Mouse (Mus musculus) neural tube, embryonic 13.5 days (tissue): ENCODE data around the gene Lpin1. TPM values are rescaled to one million over a fixed set of nuclear protein-coding genes. Genes with fewer than 3 reads are reported as not detected.
A peak's percentile ranks its signal among the peaks of the same experiment; 100 is the strongest.

Source experiments
- ATAC-seq: fragments of 200-750 bp; cut with Nextera tagmentation; 2 replicates; pipeline ENCODE4 v1.8.0; 2017; ENCODE audit warnings: low read depth, mild to moderate bottlenecking, moderate TSS enrichment, moderate library complexity
- H3K27ac ChIP-seq: fragments of 300-500 bp; sonication (generic); replicated peaks from 2 replicates; pipeline ENCODE4 v1.5.1; 2015; ENCODE audit warnings: moderate library complexity, mild to moderate bottlenecking, inconsistent platforms
- H3K27me3 ChIP-seq: fragments of 300-500 bp; sonication (generic); 2 replicates; pipeline ENCODE4 v1.6.1; 2015; ENCODE audit warnings: mild to moderate bottlenecking, inconsistent platforms
- H3K36me3 ChIP-seq: fragments of 300-500 bp; sonication (generic); 2 replicates; pipeline ENCODE4 v1.6.1; 2015; ENCODE audit warnings: mild to moderate bottlenecking, inconsistent platforms
- H3K4me1 ChIP-seq: fragments of 300-500 bp; sonication (generic); replicated peaks from 2 replicates; pipeline ENCODE4 v1.6.1; 2015; ENCODE audit warnings: inconsistent platforms
- H3K4me2 ChIP-seq: fragments of 300-500 bp; sonication (generic); 2 replicates; pipeline ENCODE4 v1.6.1; 2015; ENCODE audit warnings: inconsistent platforms, mild to moderate bottlenecking, moderate library complexity
- H3K4me3 ChIP-seq: fragments of 300-500 bp; sonication (generic); 2 replicates; pipeline ENCODE4 v1.5.1; 2015; ENCODE audit warnings: mild to moderate bottlenecking, inconsistent platforms
- H3K9ac ChIP-seq: fragments of 300-500 bp; sonication (generic); 2 replicates; pipeline ENCODE4 v1.6.1; 2015; ENCODE audit warnings: moderate library complexity, mild to moderate bottlenecking, inconsistent platforms
- H3K9me3 ChIP-seq: fragments of 300-500 bp; sonication (generic); 2 replicates; pipeline ENCODE4 v1.6.1; 2016; ENCODE audit warnings: inconsistent platforms
- WGBS: fragments of 180-500 bp; shearing (Covaris S2); methylation state at CpG from one replicate; pipeline ENCODE4 v1.1.7; 2015; 5-methylcytosine and 5-hydroxymethylcytosine counted together
- polyA plus RNA-seq: library from polyadenylated mRNA; unstranded; fragments of >200 nt; fragmentation: Nextera tagmentation; extraction: Ambion mirVana; gene quantifications from 2 replicates; pipeline ENCODE4 v1.2.1, GENCODE M21; 2015

The Lpin1 gene
- polyA plus RNA-seq, 1 experiment from 2014 or later: 16.1 TPM

- no peaks in the 10 kb centered on the region for H3K27me3 ChIP-seq
- H3K4me2 ChIP-seq: no peak overlapping the region
- H3K4me3 ChIP-seq: no peak overlapping the region
- H3K36me3 ChIP-seq: peaks cover 17% of the 10 kb centered on the region
- peaks cover 13% of the 10 kb centered on the region for H3K4me1 ChIP-seq
- no peaks in the 10 kb centered on the region for H3K9me3 ChIP-seq
- H3K9ac ChIP-seq: 0 out of 2 replicates have a peak overlapping the region, but pooled peaks have one; percentile 41
- peak overlapping the region; percentile 33; the same call in 1 of the 2 replicates for H3K27ac ChIP-seq
- peak; percentile 40 for ATAC-seq
- WGBS: 72% methylated on average over 15 of the region's 15 CpGs
Measured at GRCm38 (mm10) chr12:16531956-16532859, 78.6 kb downstream of the Lpin1 start.

- Histone ChIP-seq H3K4me2 (no peak overlapping the region), H3K4me3 (no peak overlapping the region), H3K27ac (no peak overlapping the region), H3K4me1 (peaks cover 12% of the 10 kb centered on the region), H3K9me3 (0 out of 2 replicates have a peak, but pooled peaks cover 6% of the 10 kb centered on the region), H3K36me3 (no peaks in the 10 kb centered on the region), H3K27me3 (no peaks in the 10 kb centered on the region), H3K9ac (no peak overlapping the region)
- WGBS: 92% methylated on average over 7 of the region's 7 CpGs
- ATAC-seq: no peak
Measured at GRCm38 (mm10) chr12:16528650-16529049, 82.1 kb downstream of the Lpin1 start.

GRCm38 (mm10) chr12:16527941-16528340 lies 82.8 kb downstream of the Lpin1 start:
- Histone ChIP-seq H3K9me3 (0 out of 2 replicates have a peak, but pooled peaks cover 6% of the 10 kb centered on the region), H3K4me3 (no peak overlapping the region), H3K4me2 (no peak overlapping the region), H3K4me1 (peaks cover 5% of the 10 kb centered on the region), H3K27me3 (no peaks in the 10 kb centered on the region), H3K27ac (no peak overlapping the region), H3K36me3 (no peaks in the 10 kb centered on the region), H3K9ac (no peak overlapping the region)
- WGBS: 85% methylated on average over 3 of the region's 3 CpGs
- ATAC-seq: no peak

GRCm38 (mm10) chr12:16526862-16527261 lies 83.9 kb downstream of the Lpin1 start:
- 0 out of 2 replicates have a peak, but pooled peaks cover 6% of the 10 kb centered on the region for H3K9me3 ChIP-seq
- H3K4me3 ChIP-seq: no peak overlapping the region
- H3K9ac ChIP-seq: no peak overlapping the region
- 86% methylated on average over 5 of the region's 5 CpGs for WGBS
- H3K27ac ChIP-seq: no peak overlapping the region
- H3K4me1 ChIP-seq: no peaks in the 10 kb centered on the region
- H3K36me3 ChIP-seq: no peaks in the 10 kb centered on the region
- H3K4me2 ChIP-seq: no peak overlapping the region
- no peaks in the 10 kb centered on the region for H3K27me3 ChIP-seq
- ATAC-seq: no peak

GRCm38 (mm10) chr12:16526134-16526533 lies 84.6 kb downstream of the Lpin1 start:
- Histone ChIP-seq H3K4me3 (no peak overlapping the region), H3K4me1 (no peaks in the 10 kb centered on the region), H3K27ac (no peak overlapping the region), H3K27me3 (no peaks in the 10 kb centered on the region), H3K9ac (no peak overlapping the region), H3K4me2 (no peak overlapping the region), H3K36me3 (no peaks in the 10 kb centered on the region), H3K9me3 (0 out of 2 replicates have a peak, but pooled peaks cover 6% of the 10 kb centered on the region)
- 85% methylated on average over 2 of the region's 2 CpGs for WGBS
- ATAC-seq: no peak

GRCm38 (mm10) chr12:16515183-16515582 lies 95.6 kb downstream of the Lpin1 start:
- Histone ChIP-seq H3K9ac (no peak overlapping the region), H3K9me3 (no peaks in the 10 kb centered on the region), H3K4me2 (no peak overlapping the region), H3K4me3 (no peak overlapping the region), H3K36me3 (no peaks in the 10 kb centered on the region), H3K27me3 (no peaks in the 10 kb centered on the region), H3K27ac (no peak overlapping the region), H3K4me1 (no peaks in the 10 kb centered on the region)
- peak; percentile 40; the same call in 1 of the 2 replicates for ATAC-seq
- 74% methylated on average over 9 of the region's 9 CpGs for WGBS

- Histone ChIP-seq H3K27me3 (no peaks in the 10 kb centered on the region), H3K4me2 (no peak overlapping the region), H3K9me3 (no peaks in the 10 kb centered on the region), H3K4me3 (no peak overlapping the region), H3K9ac (no peak overlapping the region), H3K36me3 (no peaks in the 10 kb centered on the region), H3K4me1 (peaks cover 14% of the 10 kb centered on the region), H3K27ac (no peak overlapping the region)
- WGBS: 88% methylated on average over 1 of the region's 1 CpGs
- no peak for ATAC-seq
Measured at GRCm38 (mm10) chr12:16512991-16513390, 97.8 kb downstream of the Lpin1 start.

- no peak overlapping the region for H3K9ac ChIP-seq
- no peak overlapping the region for H3K27ac ChIP-seq
- no peaks in the 10 kb centered on the region for H3K27me3 ChIP-seq
- 6% methylated on average over 13 of the region's 13 CpGs for WGBS
- H3K4me1 ChIP-seq: peaks cover 21% of the 10 kb centered on the region
- H3K9me3 ChIP-seq: no peaks in the 10 kb centered on the region
- H3K4me3 ChIP-seq: peak overlapping the region; percentile 9
- peak; percentile 74; the same call in 1 of the 2 replicates for ATAC-seq
- no peaks in the 10 kb centered on the region for H3K36me3 ChIP-seq
- peak overlapping the region; percentile 40 for H3K4me2 ChIP-seq
Measured at GRCm38 (mm10) chr12:16509122-16509752, 101.5 kb downstream of the Lpin1 start.

- Histone ChIP-seq H3K27ac (no peak overlapping the region), H3K36me3 (no peaks in the 10 kb centered on the region), H3K4me1 (peaks cover 21% of the 10 kb centered on the region), H3K4me2 (no peak overlapping the region), H3K27me3 (no peaks in the 10 kb centered on the region), H3K4me3 (no peak overlapping the region), H3K9me3 (no peaks in the 10 kb centered on the region), H3K9ac (no peak overlapping the region)
- WGBS: 59% methylated on average over 17 of the region's 17 CpGs
- no peak for ATAC-seq
Measured at GRCm38 (mm10) chr12:16506796-16507790, 103.7 kb downstream of the Lpin1 start.

GRCm38 (mm10) chr12:16504244-16504643 lies 106.5 kb downstream of the Lpin1 start:
- Histone ChIP-seq H3K9me3 (no peaks in the 10 kb centered on the region), H3K36me3 (no peaks in the 10 kb centered on the region), H3K4me2 (no peak overlapping the region), H3K4me3 (no peak overlapping the region), H3K27ac (no peak overlapping the region), H3K4me1 (peaks cover 12% of the 10 kb centered on the region), H3K9ac (no peak overlapping the region), H3K27me3 (no peaks in the 10 kb centered on the region)
- no peak for ATAC-seq
- WGBS: 87% methylated on average over 3 of the region's 3 CpGs

GRCm38 (mm10) chr12:16497960-16498359 lies 112.8 kb downstream of the Lpin1 start:
- Histone ChIP-seq H3K36me3 (no peaks in the 10 kb centered on the region), H3K4me3 (no peak overlapping the region), H3K27me3 (no peaks in the 10 kb centered on the region), H3K4me2 (no peak overlapping the region), H3K4me1 (no peaks in the 10 kb centered on the region), H3K9ac (no peak overlapping the region), H3K9me3 (no peaks in the 10 kb centered on the region), H3K27ac (no peak overlapping the region)
- peak; percentile 40; the same call in 1 of the 2 replicates for ATAC-seq
- 52% methylated on average over 4 of the region's 4 CpGs for WGBS
